ENCODE assay signal across 8 mouse cellular contexts in the genomic region with DNA sequence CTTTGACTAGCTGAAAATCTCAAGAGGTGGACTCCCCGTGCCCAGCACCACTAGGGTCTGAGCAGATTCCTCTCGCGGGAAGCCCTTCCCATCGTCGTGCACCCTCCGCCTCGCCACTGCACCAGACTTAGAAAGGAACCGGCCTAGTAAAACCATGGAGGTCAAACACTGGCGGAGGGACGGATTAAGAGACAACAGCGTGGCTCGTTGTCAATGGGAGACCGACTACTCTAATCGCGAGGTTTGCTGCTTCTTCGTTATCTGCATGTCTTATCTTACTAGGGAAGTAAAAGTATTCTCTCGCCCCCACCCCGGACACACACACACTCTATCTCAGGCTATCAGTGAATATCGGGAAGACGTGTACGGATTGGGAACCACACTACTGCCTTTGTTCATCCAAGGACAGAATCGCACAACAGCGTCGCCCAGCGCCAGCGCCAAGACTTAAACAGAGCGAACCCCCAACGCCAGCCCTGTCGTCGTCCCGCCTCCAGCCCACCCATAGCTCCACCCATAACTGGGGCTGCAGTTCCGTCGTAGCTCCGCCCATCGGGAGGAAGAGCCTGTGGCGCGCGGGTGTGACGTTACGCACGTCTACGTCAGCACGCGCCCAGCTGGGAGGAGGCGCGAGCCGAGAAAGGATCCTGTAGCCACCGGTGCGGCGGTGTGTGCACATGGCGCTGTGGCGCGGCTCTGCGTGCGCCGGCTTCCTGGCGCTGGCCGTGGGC. TPM values are rescaled to one million over a fixed set of nuclear protein-coding genes. Genes with fewer than 3 reads are reported as not detected.
A peak's percentile ranks its signal among the peaks of the same experiment; 100 is the strongest.
DNase-seq lines count a peak whose midpoint lies in the region; ATAC-seq and TF ChIP-seq lines count a peak whose summit lies in the region.

A gene (plus strand): TSS at position 602 of the 731 bp plus-strand sequence.

- H3K79me2 ChIP-seq in heart, adult 2 months (replicated peaks; ENCODE audit: control insufficient read depth, insufficient read depth, low read length) = no peaks in the 10 kb centered on the region; the same call in 1 of the 2 replicates

- peak; percentile 96 for DNase-seq in 3T3-L1 (ENCODE audit: low read depth, low spot score)
- DNase-seq in adrenal gland, postnatal 4 days (ENCODE audit: low spot score in 2 of 2) = peak; percentile 87 to 94
- peak; percentile 99 for DNase-seq in embryonic facial prominence, embryonic 14.5 days (ENCODE audit: low spot score)
- DNase-seq in heart, adult 2 months = peak; percentile 99
- DNase-seq in kidney, adult 8-10 months = peak; percentile 98
- DNase-seq in spleen, postnatal 10 days (ENCODE audit: low spot score in 2 of 2) = peak; percentile 94 to 99

- H3K4me2 ChIP-seq in embryonic facial prominence, embryonic 14.5 days (ENCODE audit: low read depth, low read length) = peak within 1 kb of the TSS; percentile 77
- H3K4me2 ChIP-seq in limb, embryonic 13.5 days (replicated peaks) = peak within 1 kb of the TSS; percentile 75
- H3K4me2 ChIP-seq in midbrain, embryonic 16.5 days (ENCODE audit: low read length) = peak within 1 kb of the TSS; percentile 71

- peak; percentile 69 for TF ChIP-seq CTCF in heart, adult 2 months (IDR thresholded peaks at IDR 0.05)

- H3K27me3 ChIP-seq in embryonic facial prominence, embryonic 14.5 days (replicated peaks; ENCODE audit: control insufficient read depth, insufficient read depth, low read length) = no peaks in the 10 kb centered on the region
- H3K27me3 ChIP-seq in heart, adult 2 months (ENCODE audit: control insufficient read depth, insufficient read depth, low read length) = no peaks in the 10 kb centered on the region
- no peaks in the 10 kb centered on the region for H3K27me3 ChIP-seq in limb, embryonic 13.5 days
- no peaks in the 10 kb centered on the region for H3K27me3 ChIP-seq in midbrain, embryonic 16.5 days (ENCODE audit: control insufficient read depth, insufficient read depth, low read depth, low read length)

- peak; percentile 98 for TF ChIP-seq POLR2A in heart, adult 2 months (IDR thresholded peaks at IDR 0.05; ENCODE audit: insufficient read depth, low read depth, low read length)

- 2% methylated on average over 44 of the region's 58 CpGs for WGBS in embryonic facial prominence, embryonic 14.5 days
- WGBS in heart, adult 2 months = under 1% methylated on average over 58 of the region's 58 CpGs
- WGBS in limb, embryonic 13.5 days = 2% methylated on average over 56 of the region's 58 CpGs
- WGBS in midbrain, embryonic 16.5 days = under 1% methylated on average over 58 of the region's 58 CpGs

- TF ChIP-seq EP300 in heart, adult 2 months (IDR thresholded peaks at IDR 0.05; ENCODE audit: insufficient read depth, low read depth, low read length) = peak; percentile 95

- H3K27ac ChIP-seq in embryonic facial prominence, embryonic 14.5 days (replicated peaks; ENCODE audit: low read depth, low read length) = peak within 1 kb of the TSS; percentile 93
- H3K27ac ChIP-seq in heart, adult 2 months = peak within 1 kb of the TSS; percentile 88
- peak within 1 kb of the TSS; percentile 93 for H3K27ac ChIP-seq in limb, embryonic 13.5 days
- H3K27ac ChIP-seq in midbrain, embryonic 16.5 days (ENCODE audit: low read length) = peak within 1 kb of the TSS; percentile 88

- H3K36me3 ChIP-seq in embryonic facial prominence, embryonic 14.5 days (ENCODE audit: control insufficient read depth, insufficient read depth, low read length) = no peaks in the 10 kb centered on the region
- H3K36me3 ChIP-seq in heart, adult 2 months (ENCODE audit: control insufficient read depth, insufficient read depth, low read length) = no peaks in the 10 kb centered on the region; the same call in 1 of the 2 replicates
- no peaks in the 10 kb centered on the region for H3K36me3 ChIP-seq in limb, embryonic 13.5 days
- H3K36me3 ChIP-seq in midbrain, embryonic 16.5 days (ENCODE audit: control insufficient read depth, insufficient read depth, low read length) = no peaks in the 10 kb centered on the region

- H3K4me1 ChIP-seq in embryonic facial prominence, embryonic 14.5 days (ENCODE audit: control insufficient read depth, insufficient read depth, low read length) = peaks cover 36% of the 10 kb centered on the region
- peaks cover 3% of the 10 kb centered on the region for H3K4me1 ChIP-seq in heart, adult 2 months (ENCODE audit: control insufficient read depth, insufficient read depth, low read length)
- peaks cover 56% of the 10 kb centered on the region for H3K4me1 ChIP-seq in limb, embryonic 13.5 days
- H3K4me1 ChIP-seq in midbrain, embryonic 16.5 days (ENCODE audit: control insufficient read depth, insufficient read depth, low read length) = peaks cover 12% of the 10 kb centered on the region

- peak within 1 kb of the TSS; percentile 93 for H3K9ac ChIP-seq in embryonic facial prominence, embryonic 14.5 days (ENCODE audit: low read depth, low read length)
- H3K9ac ChIP-seq in heart, adult 2 months (ENCODE audit: low read depth, low read length) = peak within 1 kb of the TSS; percentile 78
- peak within 1 kb of the TSS; percentile 93 for H3K9ac ChIP-seq in limb, embryonic 13.5 days
- peak within 1 kb of the TSS; percentile 87 for H3K9ac ChIP-seq in midbrain, embryonic 16.5 days (ENCODE audit: low read depth, low read length)

- peak; percentile 98 for ATAC-seq in embryonic facial prominence, embryonic 14.5 days (ENCODE audit: low read depth)
- peak; percentile 96 for ATAC-seq in limb, embryonic 13.5 days (ENCODE audit: low FRiP score, low read depth)
- ATAC-seq in midbrain, embryonic 16.5 days = peak; percentile 97

- H3K9me3 ChIP-seq in embryonic facial prominence, embryonic 14.5 days (ENCODE audit: control insufficient read depth, low read length) = no peaks in the 10 kb centered on the region
- no peaks in the 10 kb centered on the region for H3K9me3 ChIP-seq in limb, embryonic 13.5 days
- H3K9me3 ChIP-seq in midbrain, embryonic 16.5 days (replicated peaks; ENCODE audit: control insufficient read depth, low read length, poor library complexity, severe bottlenecking) = no peaks in the 10 kb centered on the region

- intact Hi-C loops in heart, adult 2 months (cut with DNase I) = loop anchor here (1.0 to 5.0 kb wide), 3 partner anchors 62 to 254 kb away; a partner anchor contains a TSS

- peak within 1 kb of the TSS; percentile 85 for H3K4me3 ChIP-seq in embryonic facial prominence, embryonic 14.5 days (ENCODE audit: low read depth, low read length)
- peak within 1 kb of the TSS; percentile 93 for H3K4me3 ChIP-seq in heart, adult 2 months
- peak within 1 kb of the TSS; percentile 93 for H3K4me3 ChIP-seq in limb, embryonic 13.5 days
- H3K4me3 ChIP-seq in midbrain, embryonic 16.5 days (ENCODE audit: low read depth, low read length) = peak within 1 kb of the TSS; percentile 90

RNA-seq across cellular contexts. Expression of the gene that starts here (rescaled TPM):
- total RNA-seq in adrenal gland, postnatal 4 days (2021) = 10 to 100 TPM; 26.8 to 27.9 TPM
- polyA plus RNA-seq in embryonic facial prominence, embryonic 14.5 days (2014; fragmentation: Nextera tagmentation; extraction: Ambion mirVana) = 50.9 and 51.7 TPM in 2 replicates
- 1 to 10 TPM; 7.7 to 7.8 TPM for total RNA-seq in heart, adult 2 months (2021)
- 6.6 and 8.1 TPM in 2 replicates for polyA plus RNA-seq in heart, adult 2 months (2012; rRNA removed)
- polyA plus RNA-seq in limb, embryonic 13.5 days (2015; fragmentation: Nextera tagmentation; extraction: Ambion mirVana) = 45.6 and 48.9 TPM in 2 replicates
- polyA plus RNA-seq in midbrain, embryonic 16.5 days (2015; fragmentation: Nextera tagmentation; extraction: Ambion mirVana) = 19.7 and 21.9 TPM in 2 replicates

Comparison
In these comparisons a context has a peak if more than half of its experiments do, and no peak if none do; other contexts are left out.
1. Peak in every context shown above with its lines: DNase-seq, ATAC-seq, H3K4me3 ChIP-seq and H3K27ac ChIP-seq.